31 mouse cellular contexts compared by ENCODE assay signal in genomic region chr16:93830071-93830470, GRCm38 (mm10). TPM values are rescaled to one million over a fixed set of nuclear protein-coding genes. Genes with fewer than 3 reads are reported as not detected.
A peak's percentile ranks its signal among the peaks of the same experiment; 100 is the strongest.
DNase-seq lines count a peak whose midpoint lies in the region; ATAC-seq and TF ChIP-seq lines count a peak whose summit lies in the region.
"Had no signal": no experiment of that assay in that cellular context is flagged by ENCODE, and none has a peak within 500 bp of the region (broad histone marks: within the 10 kb centered on the region; RNA-seq: fewer than 3 reads in every experiment).

No protein-coding gene starts in this region.

- H3K27me3 ChIP-seq in kidney, postnatal 0 days (ENCODE audit: insufficient read depth, low read length): no peaks in the 10 kb centered on the region
- H3K27me3 ChIP-seq in ES-Bruce4 (ENCODE audit: control insufficient read depth, insufficient read depth, low read length, poor library complexity, severe bottlenecking): no peaks in the 10 kb centered on the region
- H3K27me3 ChIP-seq in midbrain, embryonic 11.5 days (ENCODE audit: control insufficient read depth, insufficient read depth, low read length): no peaks in the 10 kb centered on the region; the same call in 1 of the 2 replicates
- H3K27me3 ChIP-seq: embryonic facial prominence, embryonic 13.5 days; forebrain, embryonic 15.5 days; hindbrain, embryonic 12.5 days; liver, embryonic 12.5 days; neural tube, embryonic 13.5 days; stomach, embryonic 15.5 days had no signal

- peak; percentile 28 for DNase-seq in cerebellum, adult 9-10 months
- DNase-seq in cerebellum, postnatal 36 days: no peak
- DNase-seq in kidney, postnatal 0 days (ENCODE audit: low spot score): peak; percentile 8
- DNase-seq in kidney, adult 9 months: no peak
- peak; percentile 90 for DNase-seq in ZHBTc4 (ENCODE audit: low read depth, low spot score)
- DNase-seq in midbrain, embryonic 11.5 days (ENCODE audit: low spot score, missing footprints): no peak
- DNase-seq: adrenal gland, postnatal 14 days; cerebellum, adult 2 months; gastrocnemius, postnatal 36 days; heart, adult 18-20 months; heart, postnatal 36 days; left cerebral cortex, postnatal 4 days; liver, postnatal 0 days; lung, postnatal 36 days; right cerebral cortex, postnatal 25 days; thymus, adult 18-20 months; thymus, postnatal 25 days had no signal

- peaks cover 21% of the 10 kb centered on the region for H3K4me1 ChIP-seq in kidney, postnatal 0 days (replicated peaks; ENCODE audit: insufficient read depth, low read length)
- peaks cover 7% of the 10 kb centered on the region for H3K4me1 ChIP-seq in ES-Bruce4 (ENCODE audit: control insufficient read depth, insufficient read depth, low read length)
- peaks cover 6% of the 10 kb centered on the region for H3K4me1 ChIP-seq in midbrain, embryonic 11.5 days (ENCODE audit: control insufficient read depth, insufficient read depth, low read length)

- no peak overlapping the region for H3K4me2 ChIP-seq in kidney, postnatal 0 days (ENCODE audit: low read length)
- no peak overlapping the region for H3K4me2 ChIP-seq in midbrain, embryonic 11.5 days
- H3K4me2 ChIP-seq: embryonic facial prominence, embryonic 13.5 days; forebrain, embryonic 15.5 days; heart, embryonic 11.5 days; hindbrain, embryonic 12.5 days; liver, embryonic 12.5 days; midbrain, embryonic 12.5 days; neural tube, embryonic 13.5 days; stomach, embryonic 15.5 days had no signal

- H3K9me3 ChIP-seq in kidney, postnatal 0 days (replicated peaks; ENCODE audit: low read length): no peaks in the 10 kb centered on the region
- no peaks in the 10 kb centered on the region for H3K9me3 ChIP-seq in ES-Bruce4 (replicated peaks; ENCODE audit: control insufficient read depth, insufficient read depth, low read length, poor library complexity, severe bottlenecking)
- no peaks in the 10 kb centered on the region for H3K9me3 ChIP-seq in midbrain, embryonic 11.5 days (ENCODE audit: control insufficient read depth, low read length)
- H3K9me3 ChIP-seq: forebrain, embryonic 15.5 days; hindbrain, embryonic 12.5 days; liver, embryonic 12.5 days; midbrain, embryonic 12.5 days; neural tube, embryonic 13.5 days; stomach, embryonic 15.5 days had no signal

- no peak overlapping the region for H3K9ac ChIP-seq in kidney, postnatal 0 days (ENCODE audit: low read depth, low read length)
- peak overlapping the region; percentile 51 for H3K9ac ChIP-seq in ES-Bruce4 (ENCODE audit: low read depth, poor library complexity, severe bottlenecking)
- H3K9ac ChIP-seq in midbrain, embryonic 11.5 days (ENCODE audit: low read length): no peak overlapping the region
- H3K9ac ChIP-seq: embryonic facial prominence, embryonic 13.5 days; forebrain, embryonic 15.5 days; hindbrain, embryonic 12.5 days; liver, embryonic 12.5 days; liver, postnatal 0 days; midbrain, embryonic 12.5 days; neural tube, embryonic 13.5 days; stomach, embryonic 15.5 days had no signal

- peak overlapping the region; percentile 60 for H3K27ac ChIP-seq in kidney, postnatal 0 days
- H3K27ac ChIP-seq in ES-Bruce4 (ENCODE audit: insufficient read depth, low read length): peak overlapping the region; percentile 72
- H3K27ac ChIP-seq in midbrain, embryonic 11.5 days (ENCODE audit: low read depth, low read length): no peak overlapping the region
- H3K27ac ChIP-seq: embryonic facial prominence, embryonic 13.5 days; forebrain, embryonic 10.5 days; forebrain, embryonic 15.5 days; hindbrain, embryonic 12.5 days; hindbrain, postnatal 0 days; layer of hippocampus, adult 2 months; liver, embryonic 12.5 days; midbrain, embryonic 12.5 days; neural tube, embryonic 13.5 days; stomach, embryonic 15.5 days had no signal

- WGBS in kidney, postnatal 0 days: 44% methylated on average over 9 of the region's 9 CpGs
- 92% methylated on average over 9 of the region's 9 CpGs for WGBS in midbrain, embryonic 11.5 days

- ATAC-seq in kidney, postnatal 0 days (replicated peaks; ENCODE audit: low FRiP score, low read depth): no peak
- no peak for ATAC-seq in midbrain, embryonic 11.5 days (ENCODE audit: low FRiP score)
- ATAC-seq: forebrain, embryonic 15.5 days; hindbrain, postnatal 0 days; intestine, embryonic 16.5 days; liver, embryonic 12.5 days; liver, postnatal 0 days had no signal

- H3K4me3 ChIP-seq in kidney, postnatal 0 days (replicated peaks; ENCODE audit: low read depth, low read length): no peak overlapping the region
- H3K4me3 ChIP-seq in ES-Bruce4 (ENCODE audit: low read depth, low read length): no peak overlapping the region
- H3K4me3 ChIP-seq in midbrain, embryonic 11.5 days (ENCODE audit: low read depth, low read length): no peak overlapping the region
- H3K4me3 ChIP-seq: embryonic facial prominence, embryonic 13.5 days; forebrain, embryonic 10.5 days; forebrain, embryonic 15.5 days; hindbrain, embryonic 12.5 days; layer of hippocampus, adult 2 months; liver, embryonic 12.5 days; midbrain, embryonic 12.5 days; myocyte; neural tube, embryonic 13.5 days; stomach, embryonic 15.5 days had no signal

- H3K36me3 ChIP-seq in kidney, postnatal 0 days (ENCODE audit: insufficient read depth, low read length): no peaks in the 10 kb centered on the region
- peaks cover 3% of the 10 kb centered on the region; the same call in 1 of the 2 replicates for H3K36me3 ChIP-seq in ES-Bruce4 (ENCODE audit: control insufficient read depth, insufficient read depth, low read length, poor library complexity, severe bottlenecking)
- H3K36me3 ChIP-seq in midbrain, embryonic 11.5 days (ENCODE audit: control insufficient read depth, insufficient read depth, low read length): no peaks in the 10 kb centered on the region
- H3K36me3 ChIP-seq: embryonic facial prominence, embryonic 13.5 days; forebrain, embryonic 15.5 days; hindbrain, embryonic 12.5 days; midbrain, embryonic 12.5 days; neural tube, embryonic 13.5 days; stomach, embryonic 15.5 days had no signal

- no peak for TF ChIP-seq POLR2A in ES-Bruce4 (IDR thresholded peaks at IDR 0.05; ENCODE audit: insufficient read depth, low read length)

- no peak for TF ChIP-seq CTCF in kidney, postnatal 0 days (IDR thresholded peaks at IDR 0.05; ENCODE audit: low read depth)
- no peak for TF ChIP-seq CTCF in ES-Bruce4 (IDR thresholded peaks at IDR 0.05; ENCODE audit: low read depth, low read length)

- no peak for TF ChIP-seq EP300 in ES-Bruce4 (IDR thresholded peaks at IDR 0.05; ENCODE audit: insufficient read depth, low read depth, low read length)

RNA-seq across cellular contexts. Expression of gene Morc3, which starts 1.9 kb away (rescaled TPM):
- 26.8 and 27.0 TPM in 2 replicates for polyA plus RNA-seq in kidney, postnatal 0 days (2015; fragmentation: Nextera tagmentation; extraction: Ambion mirVana)
- polyA plus RNA-seq in ES-Bruce4 (2011; ENCODE audit: insufficient read depth, insufficient read length, low read depth, missing spikeins): 152 TPM in 2 replicates
- 27.7 and 29.6 TPM in 2 replicates for polyA plus RNA-seq in midbrain, embryonic 11.5 days (2014; fragmentation: Nextera tagmentation; extraction: Ambion mirVana)

RNA-seq across cellular contexts. Expression of gene Chaf1b, which starts 53.6 kb away (rescaled TPM):
- 43.8 and 49.2 TPM in 2 replicates for polyA plus RNA-seq in kidney, postnatal 0 days (2015; fragmentation: Nextera tagmentation; extraction: Ambion mirVana)
- 63.0 and 63.8 TPM in 2 replicates for polyA plus RNA-seq in ES-Bruce4 (2011; ENCODE audit: insufficient read depth, insufficient read length, low read depth, missing spikeins)
- 99.8 and 102 TPM in 2 replicates for polyA plus RNA-seq in midbrain, embryonic 11.5 days (2014; fragmentation: Nextera tagmentation; extraction: Ambion mirVana)

Comparison
In these comparisons a context has a peak if more than half of its experiments do, and no peak if none do; other contexts are left out.
1. DNase-seq: peak in cerebellum, adult 9-10 months (single experiment), kidney, postnatal 0 days (single experiment) and ZHBTc4 (single experiment); none in cerebellum, postnatal 36 days (0 of 2), kidney, adult 9 months (single experiment) and midbrain, embryonic 11.5 days (single experiment).